Mouse (Mus musculus): ENCODE data around the gene Hip1. TPM values are rescaled to one million over a fixed set of nuclear protein-coding genes. Genes with fewer than 3 reads are reported as not detected.
A peak's percentile ranks its signal among the peaks of the same experiment; 100 is the strongest.

Hip1 gene
- polyA plus RNA-seq, 1 experiment from 2014 or later, result 23.8 TPM

DNA sequence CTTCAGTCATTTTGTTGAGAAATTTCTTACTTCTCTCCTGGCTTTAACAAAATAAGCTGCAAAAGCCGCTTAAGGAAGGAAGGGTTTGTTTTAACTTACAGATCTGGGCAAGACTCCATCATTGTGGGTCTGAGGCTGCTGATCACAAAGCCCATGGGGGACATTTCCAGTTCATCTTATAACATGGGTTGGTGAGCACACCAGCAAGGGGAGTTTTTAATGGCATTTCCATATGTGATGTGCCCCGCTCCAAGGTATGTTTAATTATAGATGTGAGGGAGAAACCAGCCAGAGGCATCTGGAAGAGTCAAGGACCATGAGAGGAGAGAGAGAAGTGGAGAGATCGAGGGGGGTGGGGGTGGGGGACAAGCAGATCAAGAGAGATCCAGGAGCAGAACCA, 12.8 kb upstream of the Hip1 start:
- H3K27me3 ChIP-seq (replicated peaks), result no peaks in the 10 kb centered on the region
- no peak overlapping the region for H3K9ac ChIP-seq
- H3K27ac ChIP-seq, result 0 out of 2 replicates have a peak overlapping the region, but pooled peaks have one; percentile 1
- 56% methylated on average over 3 of the region's 3 CpGs for WGBS
- ATAC-seq (ENCODE audit: insufficient read depth, low FRiP score, low read depth), result no peak
- no peak overlapping the region for H3K4me2 ChIP-seq
- no peaks in the 10 kb centered on the region for H3K9me3 ChIP-seq
- no peaks in the 10 kb centered on the region for H3K36me3 ChIP-seq
- H3K4me3 ChIP-seq (replicated peaks), result no peak overlapping the region
- peaks cover 4% of the 10 kb centered on the region; the same call in 1 of the 2 replicates for H3K4me1 ChIP-seq

DNA sequence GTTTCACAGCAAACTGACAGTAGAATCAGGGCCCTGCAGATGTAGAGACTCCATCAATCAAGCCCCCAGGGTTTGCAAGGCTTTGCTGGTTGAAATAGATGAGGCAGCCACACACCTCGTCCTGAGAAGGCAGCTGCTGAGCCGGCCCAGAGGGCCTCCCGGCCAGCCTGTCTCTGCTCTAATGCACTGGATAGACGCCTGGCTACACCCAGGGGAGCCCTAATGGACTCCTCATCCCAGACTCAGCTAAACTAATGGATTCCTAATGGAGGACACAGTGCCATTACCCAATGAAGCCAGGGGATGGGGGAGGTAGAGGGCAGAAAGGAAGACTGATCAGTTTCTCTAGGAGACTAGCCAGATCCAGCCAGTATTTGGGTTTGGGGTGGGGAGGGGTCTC, 12.1 kb upstream of the Hip1 start:
- no peak overlapping the region for H3K4me3 ChIP-seq (replicated peaks)
- H3K27me3 ChIP-seq (replicated peaks), result no peaks in the 10 kb centered on the region
- H3K9me3 ChIP-seq, result no peaks in the 10 kb centered on the region
- no peak overlapping the region for H3K4me2 ChIP-seq
- no peaks in the 10 kb centered on the region for H3K36me3 ChIP-seq
- peak; percentile 50; the same call in 1 of the 2 replicates for ATAC-seq (ENCODE audit: insufficient read depth, low FRiP score, low read depth)
- H3K27ac ChIP-seq, result 0 out of 2 replicates have a peak overlapping the region, but pooled peaks have one; percentile 1
- H3K9ac ChIP-seq, result no peak overlapping the region
- peaks cover 4% of the 10 kb centered on the region; the same call in 1 of the 2 replicates for H3K4me1 ChIP-seq
- 29% methylated on average over 4 of the region's 4 CpGs for WGBS

DNA sequence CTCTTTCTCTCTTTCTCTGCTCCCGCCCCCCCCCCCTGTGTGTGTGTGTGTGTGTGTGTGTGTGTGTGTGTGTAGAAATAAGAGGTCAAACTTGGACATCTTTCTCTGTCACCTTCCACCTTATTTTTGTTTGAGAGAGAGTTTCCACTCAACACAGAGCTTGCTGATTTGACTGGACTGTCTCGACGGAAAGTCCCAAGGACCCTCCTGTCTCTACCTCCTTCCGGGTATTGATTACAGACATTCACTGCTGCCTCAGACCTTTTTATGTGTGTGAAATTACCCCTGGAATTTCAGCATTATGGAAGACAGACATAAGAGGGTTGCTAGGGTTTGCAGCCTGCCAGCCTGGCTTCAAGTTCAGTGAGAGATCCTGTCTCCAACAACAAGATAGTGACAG, 11.3 kb upstream of the Hip1 start:
- ATAC-seq (ENCODE audit: insufficient read depth, low FRiP score, low read depth), result no peak
- no peak overlapping the region for H3K4me2 ChIP-seq
- no peaks in the 10 kb centered on the region for H3K9me3 ChIP-seq
- WGBS, result 71% methylated on average over 3 of the region's 4 CpGs
- no peak overlapping the region for H3K9ac ChIP-seq
- H3K27me3 ChIP-seq (replicated peaks), result no peaks in the 10 kb centered on the region
- peaks cover 4% of the 10 kb centered on the region; the same call in 1 of the 2 replicates for H3K4me1 ChIP-seq
- H3K36me3 ChIP-seq, result no peaks in the 10 kb centered on the region
- no peak overlapping the region for H3K27ac ChIP-seq
- H3K4me3 ChIP-seq (replicated peaks), result no peak overlapping the region

DNA sequence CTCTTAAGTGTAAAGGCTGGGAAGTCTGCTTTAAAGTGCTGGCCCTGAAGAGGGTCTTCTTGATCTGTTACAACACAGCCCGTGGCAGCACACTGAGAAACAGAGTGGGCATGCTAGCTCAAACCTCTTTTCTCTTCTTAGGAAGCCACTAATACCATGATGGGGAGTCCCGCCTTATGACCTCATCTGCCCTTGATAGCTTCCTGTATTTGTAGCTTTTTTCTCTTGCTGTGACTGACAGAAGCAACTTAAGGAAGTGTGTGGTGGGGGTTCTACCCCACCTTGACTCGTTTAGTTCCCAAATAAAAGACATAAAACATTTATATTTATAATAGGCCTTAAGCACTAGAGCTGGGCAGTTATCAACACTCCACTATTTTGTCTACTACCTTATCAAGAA, 6.7 kb upstream of the Hip1 start:
- WGBS, result 72% methylated on average over 3 of the region's 3 CpGs
- H3K4me2 ChIP-seq, result no peak overlapping the region
- no peak for ATAC-seq (ENCODE audit: insufficient read depth, low FRiP score, low read depth)

GRCm38 (mm10) chr5:135550910-135551309, 6.0 kb upstream of the Hip1 start:
- no peak overlapping the region for H3K4me2 ChIP-seq
- no peaks in the 10 kb centered on the region for H3K9me3 ChIP-seq
- no peak for ATAC-seq (ENCODE audit: insufficient read depth, low FRiP score, low read depth)
- H3K27ac ChIP-seq, result no peak overlapping the region
- H3K27me3 ChIP-seq (replicated peaks), result no peaks in the 10 kb centered on the region
- no peak overlapping the region for H3K9ac ChIP-seq
- no peaks in the 10 kb centered on the region for H3K36me3 ChIP-seq
- no peak overlapping the region for H3K4me3 ChIP-seq (replicated peaks)
- H3K4me1 ChIP-seq, result no peaks in the 10 kb centered on the region; the same call in 1 of the 2 replicates
- 28% methylated on average over 3 of the region's 3 CpGs for WGBS

More for the DNA sequence above, 6.7 kb upstream of the Hip1 start:
- H3K4me1 ChIP-seq, result no peaks in the 10 kb centered on the region
- no peaks in the 10 kb centered on the region for H3K9me3 ChIP-seq
- no peak overlapping the region for H3K4me3 ChIP-seq (replicated peaks)
- H3K9ac ChIP-seq, result no peak overlapping the region
- H3K36me3 ChIP-seq, result no peaks in the 10 kb centered on the region
- no peak overlapping the region for H3K27ac ChIP-seq
- H3K27me3 ChIP-seq (replicated peaks), result no peaks in the 10 kb centered on the region

DNA sequence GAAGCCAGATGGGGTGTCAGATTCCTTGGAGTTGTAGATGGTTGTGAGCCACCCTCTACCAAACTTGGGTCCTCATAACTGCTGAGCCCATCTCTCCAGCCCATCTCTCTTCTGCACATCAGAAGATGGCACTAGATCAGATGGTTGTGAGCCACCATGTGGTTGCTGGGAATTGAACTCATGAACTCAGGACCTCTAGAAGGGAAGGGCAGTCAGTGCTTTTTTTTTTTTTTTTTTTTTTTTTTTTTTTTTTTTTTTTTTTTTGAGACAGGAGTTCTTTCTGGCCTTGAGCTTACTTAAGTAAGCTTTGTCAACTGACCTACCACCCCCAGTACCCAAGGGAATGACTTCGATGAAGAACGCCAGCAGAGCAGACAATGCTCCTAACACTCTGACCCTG, 3.1 kb upstream of the Hip1 start:
- no peak overlapping the region for H3K4me2 ChIP-seq
- H3K4me1 ChIP-seq, result peaks cover 6% of the 10 kb centered on the region
- H3K27me3 ChIP-seq (replicated peaks), result no peaks in the 10 kb centered on the region
- H3K27ac ChIP-seq, result no peak overlapping the region
- no peak overlapping the region for H3K9ac ChIP-seq
- WGBS, result 56% methylated on average over 2 of the region's 2 CpGs
- no peak overlapping the region for H3K4me3 ChIP-seq (replicated peaks)
- H3K9me3 ChIP-seq, result no peaks in the 10 kb centered on the region
- no peaks in the 10 kb centered on the region for H3K36me3 ChIP-seq
- ATAC-seq (ENCODE audit: insufficient read depth, low FRiP score, low read depth), result no peak

- 4% methylated on average over 15 of the region's 15 CpGs for WGBS
Observed at GRCm38 (mm10) chr5:135544032-135544558, 825 bp downstream of the Hip1 start.

GRCm38 (mm10) chr5:135537794-135538214, 7.1 kb downstream of the Hip1 start:
- ATAC-seq (ENCODE audit: insufficient read depth, low FRiP score, low read depth), result no peak
- Histone ChIP-seq H3K9ac (no peak overlapping the region), H3K9me3 (no peaks in the 10 kb centered on the region), H3K4me3 (replicated peaks) (no peak overlapping the region), H3K36me3 (no peaks in the 10 kb centered on the region), H3K27ac (no peak overlapping the region), H3K27me3 (replicated peaks) (no peaks in the 10 kb centered on the region), H3K4me2 (no peak overlapping the region), H3K4me1 (0 out of 2 replicates have a peak, but pooled peaks cover 7% of the 10 kb centered on the region)
- 74% methylated on average over 10 of the region's 10 CpGs for WGBS

More at GRCm38 (mm10) chr5:135544032-135544558, 825 bp downstream of the Hip1 start:
- ATAC-seq (ENCODE audit: insufficient read depth, low FRiP score, low read depth), result no peak
- peak overlapping the region; percentile 92 for H3K4me2 ChIP-seq
- H3K9ac ChIP-seq, result peak overlapping the region; percentile 32; the same call in 1 of the 2 replicates
- peak overlapping the region; percentile 65 for H3K4me3 ChIP-seq (replicated peaks)
- no peak overlapping the region for H3K27ac ChIP-seq
- H3K9me3 ChIP-seq, result no peaks in the 10 kb centered on the region
- H3K36me3 ChIP-seq, result no peaks in the 10 kb centered on the region
- H3K27me3 ChIP-seq (replicated peaks), result no peaks in the 10 kb centered on the region
- peaks cover 6% of the 10 kb centered on the region for H3K4me1 ChIP-seq

GRCm38 (mm10) chr5:135537326-135537725, 7.6 kb downstream of the Hip1 start:
- Histone ChIP-seq H3K9me3 (no peaks in the 10 kb centered on the region), H3K27ac (no peak overlapping the region), H3K4me3 (replicated peaks) (no peak overlapping the region), H3K36me3 (no peaks in the 10 kb centered on the region), H3K4me1 (0 out of 2 replicates have a peak, but pooled peaks cover 7% of the 10 kb centered on the region), H3K4me2 (no peak overlapping the region), H3K27me3 (replicated peaks) (no peaks in the 10 kb centered on the region), H3K9ac (no peak overlapping the region)
- WGBS, result 69% methylated on average over 4 of the region's 4 CpGs
- peak; percentile 37; the same call in 1 of the 2 replicates for ATAC-seq (ENCODE audit: insufficient read depth, low FRiP score, low read depth)

- Histone ChIP-seq H3K27ac (no peak overlapping the region), H3K4me3 (replicated peaks) (no peak overlapping the region), H3K27me3 (replicated peaks) (no peaks in the 10 kb centered on the region), H3K9me3 (no peaks in the 10 kb centered on the region), H3K9ac (no peak overlapping the region), H3K36me3 (no peaks in the 10 kb centered on the region), H3K4me2 (no peak overlapping the region), H3K4me1 (0 out of 2 replicates have a peak, but pooled peaks cover 7% of the 10 kb centered on the region)
- no peak for ATAC-seq (ENCODE audit: insufficient read depth, low FRiP score, low read depth)
Observed at GRCm38 (mm10) chr5:135535867-135536266, 9.1 kb downstream of the Hip1 start.

DNA sequence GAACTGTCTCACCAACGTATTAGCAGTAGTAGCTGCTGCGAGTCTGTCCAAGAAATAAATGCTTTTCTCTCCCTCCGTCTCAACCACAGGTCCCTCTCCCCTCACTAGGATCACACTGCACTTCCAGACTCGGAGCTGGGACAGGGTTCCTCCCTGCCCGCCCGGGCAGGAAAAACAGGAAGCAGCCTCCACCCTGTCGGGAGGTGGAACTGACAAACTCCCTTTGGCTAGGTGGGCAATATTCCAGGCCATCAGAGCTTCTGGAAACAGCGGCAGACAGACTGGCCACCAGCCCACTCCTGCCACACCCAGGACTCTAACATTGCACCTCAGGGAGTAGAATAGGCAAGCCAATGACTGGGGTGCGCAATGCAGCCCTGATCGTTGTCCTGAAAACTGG, 11.5 kb downstream of the Hip1 start:
- no peak for ATAC-seq (ENCODE audit: insufficient read depth, low FRiP score, low read depth)
- 62% methylated on average over 10 of the region's 10 CpGs for WGBS
- Histone ChIP-seq H3K36me3 (no peaks in the 10 kb centered on the region), H3K4me3 (replicated peaks) (no peak overlapping the region), H3K27ac (peak overlapping the region; percentile 35; the same call in 1 of the 2 replicates), H3K4me2 (no peak overlapping the region), H3K4me1 (0 out of 2 replicates have a peak, but pooled peaks cover 7% of the 10 kb centered on the region), H3K27me3 (replicated peaks) (no peaks in the 10 kb centered on the region), H3K9ac (no peak overlapping the region), H3K9me3 (no peaks in the 10 kb centered on the region)

DNA sequence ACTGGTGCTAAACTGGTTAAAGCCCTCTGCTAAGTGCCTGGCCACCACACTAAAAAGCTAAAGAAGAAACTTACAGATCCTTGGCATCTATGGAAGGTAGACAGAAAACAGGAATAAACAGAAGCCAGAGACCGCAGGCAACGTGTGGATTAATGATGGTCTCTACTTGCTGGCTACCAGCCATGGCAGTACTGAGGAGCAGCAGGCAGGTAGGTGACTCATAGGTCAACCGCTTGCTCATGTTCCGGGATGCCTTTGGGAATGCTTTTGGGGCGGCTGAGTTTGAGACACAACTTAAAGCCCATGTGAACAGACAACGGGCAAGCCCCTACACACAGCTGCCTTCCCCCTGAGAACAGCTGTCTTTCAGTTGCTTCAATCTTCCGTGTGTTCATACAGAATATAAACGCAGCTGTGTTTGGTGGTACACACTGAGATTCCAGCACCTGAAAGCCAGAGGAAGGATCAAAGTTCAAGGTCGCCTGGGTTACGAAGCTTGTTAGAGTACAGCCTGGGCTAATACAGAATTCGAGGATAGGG, 13.5 kb downstream of the Hip1 start:
- no peak for ATAC-seq (ENCODE audit: insufficient read depth, low FRiP score, low read depth)
- H3K4me2 ChIP-seq, result no peak overlapping the region
- H3K27ac ChIP-seq, result no peak overlapping the region
- H3K4me3 ChIP-seq (replicated peaks), result no peak overlapping the region
- WGBS, result 58% methylated on average over 11 of the region's 11 CpGs
- H3K27me3 ChIP-seq (replicated peaks), result no peaks in the 10 kb centered on the region
- no peak overlapping the region for H3K9ac ChIP-seq
- 0 out of 2 replicates have a peak, but pooled peaks cover 7% of the 10 kb centered on the region for H3K4me1 ChIP-seq
- no peaks in the 10 kb centered on the region for H3K9me3 ChIP-seq
- no peaks in the 10 kb centered on the region for H3K36me3 ChIP-seq
